Mouse (Mus musculus): Measurements from ENCODE around the gene Nhsl2.

DNA sequence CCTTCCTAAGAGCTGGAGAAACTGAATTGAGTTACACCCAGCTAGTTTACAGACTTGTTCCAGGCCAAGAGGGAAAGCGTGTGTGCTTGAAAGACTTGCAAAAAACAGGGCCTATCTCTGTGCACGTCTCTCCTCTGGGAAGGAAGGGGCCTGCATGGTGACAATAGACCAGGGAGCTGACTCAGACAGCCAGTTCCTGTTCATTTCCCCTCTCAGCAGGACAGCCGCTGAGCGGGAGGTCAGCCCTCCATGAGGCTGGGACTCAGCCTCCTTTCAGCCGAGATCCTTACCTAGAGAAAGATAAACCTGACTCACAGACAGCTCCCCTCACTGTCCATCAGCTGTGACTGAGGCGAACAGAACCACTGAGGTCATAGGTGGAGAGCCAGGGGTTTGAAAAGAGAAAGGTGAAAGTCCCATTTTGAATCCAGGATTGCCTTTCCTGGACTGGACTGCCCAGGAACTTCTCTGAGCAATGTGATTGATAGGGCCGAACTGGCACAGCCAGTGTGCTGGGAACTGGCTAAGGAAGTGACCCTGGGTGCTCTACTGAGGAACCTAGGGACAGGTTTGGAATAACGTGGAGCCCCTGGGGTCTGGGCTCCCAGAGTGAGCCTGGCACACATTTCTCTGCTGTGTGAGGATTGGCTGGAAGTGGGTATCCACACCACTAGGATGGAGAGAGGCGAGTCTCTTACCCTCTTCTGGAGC is 168.2 kb downstream of the Nhsl2 start:
- TF ChIP-seq CTCF (IDR thresholded peaks at IDR 0.05; ENCODE audit: borderline replicate concordance, insufficient read depth, low read depth, low read length), result no peak
- TF ChIP-seq POLR2A (IDR thresholded peaks at IDR 0.05; ENCODE audit: borderline replicate concordance, insufficient read depth, low read length), result no peak

Data from cerebellum, adult 2 months (tissue).